Mouse (Mus musculus): Measurements from ENCODE around the gene Gm49661.

DNA sequence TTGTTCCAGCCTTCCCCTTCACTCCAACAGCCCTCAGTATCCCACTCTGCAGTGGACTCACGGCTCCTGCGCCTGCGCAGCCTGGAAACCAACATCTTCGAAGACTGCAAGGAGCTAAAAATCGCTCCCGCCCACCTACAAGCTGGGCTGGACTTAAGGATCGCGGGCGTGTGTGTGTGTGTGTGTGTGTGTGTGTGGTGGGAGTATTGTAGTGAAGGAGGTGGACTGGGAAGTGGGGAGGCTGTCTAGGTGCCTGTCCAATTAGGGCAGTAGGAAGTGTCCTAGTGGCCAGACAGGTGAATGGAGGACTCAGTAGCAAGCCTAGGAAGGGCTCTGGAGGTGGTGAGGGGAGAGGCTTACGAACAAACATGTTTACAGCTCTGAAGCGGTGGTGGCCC lies 24.0 kb downstream of the Gm49661 start:
- TF ChIP-seq POLR2A (IDR thresholded peaks at IDR 0.05; ENCODE audit: low read depth, low read length): no peak
- TF ChIP-seq CTCF (conservative IDR thresholded peaks at IDR 0.05; ENCODE audit: insufficient read depth, insufficient read length, low read depth, low read length): no peak
